12 mouse cellular contexts compared by ENCODE assay signal in genomic region chr6:146077124-146077889, GRCm38 (mm10).
DNase-seq lines count a peak whose midpoint lies in the region; ATAC-seq and TF ChIP-seq lines count a peak whose summit lies in the region.
"Had no signal": no experiment of that assay in that cellular context is flagged by ENCODE, and none has a peak within 500 bp of the region (broad histone marks: within the 10 kb centered on the region; RNA-seq: fewer than 3 reads in every experiment).

No protein-coding gene starts in this region.

- TF ChIP-seq CTCF in Patski (IDR thresholded peaks at IDR 0.05) = peak; percentile 63

- peaks cover 16% of the 10 kb centered on the region for H3K9me3 ChIP-seq in embryonic facial prominence, embryonic 14.5 days (ENCODE audit: control insufficient read depth, low read length)
- H3K9me3 ChIP-seq in embryonic facial prominence, embryonic 10.5 days = peaks cover 4% of the 10 kb centered on the region; the same call in 1 of the 2 replicates
- H3K9me3 ChIP-seq in liver, embryonic 11.5 days (ENCODE audit: control insufficient read depth, low read length) = no peaks in the 10 kb centered on the region
- H3K9me3 ChIP-seq in hindbrain, embryonic 13.5 days = peaks cover 12% of the 10 kb centered on the region
- H3K9me3 ChIP-seq: lung, embryonic 15.5 days had no signal

- WGBS in embryonic facial prominence, embryonic 14.5 days = 78% methylated on average over 11 of the region's 11 CpGs
- 81% methylated on average over 11 of the region's 11 CpGs for WGBS in embryonic facial prominence, embryonic 10.5 days
- 40% methylated on average over 11 of the region's 11 CpGs for WGBS in liver, embryonic 11.5 days
- WGBS in hindbrain, embryonic 13.5 days = 87% methylated on average over 11 of the region's 11 CpGs

- peak; percentile 47; the same call in 1 of the 2 replicates for ATAC-seq in embryonic facial prominence, embryonic 14.5 days (ENCODE audit: low read depth)
- no peak for ATAC-seq in Patski
- ATAC-seq in liver, embryonic 11.5 days (replicated peaks; ENCODE audit: low FRiP score) = peak; percentile 49
- ATAC-seq in hindbrain, embryonic 13.5 days (ENCODE audit: low FRiP score) = no peak

- H3K4me3 ChIP-seq in embryonic facial prominence, embryonic 14.5 days (ENCODE audit: low read depth, low read length) = no peak overlapping the region
- no peak overlapping the region for H3K4me3 ChIP-seq in embryonic facial prominence, embryonic 10.5 days
- no peak overlapping the region for H3K4me3 ChIP-seq in liver, embryonic 11.5 days (ENCODE audit: low read depth, low read length)
- no peak overlapping the region for H3K4me3 ChIP-seq in hindbrain, embryonic 13.5 days
- H3K4me3 ChIP-seq: lung, embryonic 15.5 days had no signal

- peak; percentile 64 for DNase-seq in embryonic facial prominence, embryonic 14.5 days (ENCODE audit: low spot score)
- no peak for DNase-seq in embryonic facial prominence, embryonic 10.5 days (ENCODE audit: low spot score)
- peak; percentile 97 for DNase-seq in 416B (ENCODE audit: low read depth)
- no peak for DNase-seq in Patski (ENCODE audit: low read depth, low spot score)
- no peak for DNase-seq in liver, embryonic 11.5 days (ENCODE audit: low spot score)
- no peak for DNase-seq in spleen, adult 18-20 months
- DNase-seq in right cerebral cortex, adult 2 months (ENCODE audit: low spot score in 2 of 2) = no peak
- DNase-seq: cerebellum, adult 9-10 months; kidney, adult 9 months had no signal

- no peaks in the 10 kb centered on the region for H3K36me3 ChIP-seq in embryonic facial prominence, embryonic 14.5 days (ENCODE audit: control insufficient read depth, insufficient read depth, low read length)
- H3K36me3 ChIP-seq in embryonic facial prominence, embryonic 10.5 days (replicated peaks) = no peaks in the 10 kb centered on the region
- no peaks in the 10 kb centered on the region for H3K36me3 ChIP-seq in liver, embryonic 11.5 days (ENCODE audit: control insufficient read depth, insufficient read depth, low read length)
- H3K36me3 ChIP-seq in hindbrain, embryonic 13.5 days = no peaks in the 10 kb centered on the region
- H3K36me3 ChIP-seq: G1E; lung, embryonic 15.5 days had no signal

- no peak overlapping the region for H3K4me2 ChIP-seq in embryonic facial prominence, embryonic 14.5 days (ENCODE audit: low read depth, low read length)
- no peak overlapping the region for H3K4me2 ChIP-seq in liver, embryonic 11.5 days
- no peak overlapping the region for H3K4me2 ChIP-seq in hindbrain, embryonic 13.5 days
- H3K4me2 ChIP-seq: lung, embryonic 15.5 days had no signal

- no peaks in the 10 kb centered on the region for H3K4me1 ChIP-seq in embryonic facial prominence, embryonic 14.5 days (ENCODE audit: control insufficient read depth, insufficient read depth, low read length)
- peaks cover 17% of the 10 kb centered on the region for H3K4me1 ChIP-seq in embryonic facial prominence, embryonic 10.5 days
- peaks cover 6% of the 10 kb centered on the region; the same call in 1 of the 2 replicates for H3K4me1 ChIP-seq in liver, embryonic 11.5 days (replicated peaks; ENCODE audit: control insufficient read depth, insufficient read depth, low read length)
- peaks cover 10% of the 10 kb centered on the region for H3K4me1 ChIP-seq in hindbrain, embryonic 13.5 days (replicated peaks)

- no peak overlapping the region for H3K27ac ChIP-seq in embryonic facial prominence, embryonic 14.5 days (replicated peaks; ENCODE audit: low read depth, low read length)
- no peak overlapping the region for H3K27ac ChIP-seq in embryonic facial prominence, embryonic 10.5 days (replicated peaks)
- no peak overlapping the region for H3K27ac ChIP-seq in liver, embryonic 11.5 days (ENCODE audit: low read depth, low read length)
- H3K27ac ChIP-seq in hindbrain, embryonic 13.5 days = no peak overlapping the region
- H3K27ac ChIP-seq: lung, embryonic 15.5 days had no signal

- no peak overlapping the region for H3K9ac ChIP-seq in embryonic facial prominence, embryonic 14.5 days (ENCODE audit: low read depth, low read length)
- no peak overlapping the region for H3K9ac ChIP-seq in liver, embryonic 11.5 days (ENCODE audit: low read depth, low read length)
- no peak overlapping the region for H3K9ac ChIP-seq in hindbrain, embryonic 13.5 days
- H3K9ac ChIP-seq: lung, embryonic 15.5 days had no signal

- POLR2A ChIA-PET in Patski (lab: Charles Lee) = no interaction called here

- no peaks in the 10 kb centered on the region for H3K27me3 ChIP-seq in embryonic facial prominence, embryonic 14.5 days (replicated peaks; ENCODE audit: control insufficient read depth, insufficient read depth, low read length)
- H3K27me3 ChIP-seq in embryonic facial prominence, embryonic 10.5 days (replicated peaks; ENCODE audit: low read depth, poor library complexity, severe bottlenecking) = no peaks in the 10 kb centered on the region
- no peaks in the 10 kb centered on the region for H3K27me3 ChIP-seq in Patski
- no peaks in the 10 kb centered on the region for H3K27me3 ChIP-seq in liver, embryonic 11.5 days (replicated peaks; ENCODE audit: control insufficient read depth, insufficient read depth, low read length)
- H3K27me3 ChIP-seq in hindbrain, embryonic 13.5 days = no peaks in the 10 kb centered on the region
- H3K27me3 ChIP-seq: lung, embryonic 15.5 days had no signal

- in situ Hi-C loops in Patski (cut with MboI; ENCODE audit: low pct_unique_long_range_greater_than_20kb) = no loop called here

- CTCF ChIA-PET in Patski (lab: Charles Lee) = interaction anchor here (0.8 to 2.9 kb wide), 3 partner anchors 34 to 99 kb away, joined by 3 to 6 read pairs (median 3); no protein-coding TSS in a partner anchor

Comparison
In these comparisons a context has a peak if more than half of its experiments do, and no peak if none do; other contexts are left out.
1. DNase-seq: peak in embryonic facial prominence, embryonic 14.5 days (single experiment) and 416B (single experiment); none in embryonic facial prominence, embryonic 10.5 days (single experiment), Patski (single experiment), liver, embryonic 11.5 days (single experiment), spleen, adult 18-20 months (0 of 2) and right cerebral cortex, adult 2 months (0 of 2).
2. ATAC-seq: peak in embryonic facial prominence, embryonic 14.5 days (single experiment) and liver, embryonic 11.5 days (single experiment); none in Patski (single experiment) and hindbrain, embryonic 13.5 days (single experiment).